Mouse (Mus musculus) CD4-positive, CD25-positive, alpha-beta regulatory T cell, adult 2 months (primary cell): ENCODE data around the gene Rp2.
"Not testable (repeated sequence)": the region's sequence is repeated elsewhere in the genome, so short reads cannot be mapped to it uniquely, and the experiment has no call there.

Experiments used
- DNase-seq: peaks from one replicate; pipeline ENCODE4 v3.0.0-alpha.2; 2012; ENCODE audit warnings: low read depth, low spot score

Rp2 gene

GRCm38 (mm10) chrX:20364391-20365365 is at the start of gene Rp2:
Rp2 (plus strand) TSS chrX:20364481.
- peak; percentile 90 for DNase-seq

DNA sequence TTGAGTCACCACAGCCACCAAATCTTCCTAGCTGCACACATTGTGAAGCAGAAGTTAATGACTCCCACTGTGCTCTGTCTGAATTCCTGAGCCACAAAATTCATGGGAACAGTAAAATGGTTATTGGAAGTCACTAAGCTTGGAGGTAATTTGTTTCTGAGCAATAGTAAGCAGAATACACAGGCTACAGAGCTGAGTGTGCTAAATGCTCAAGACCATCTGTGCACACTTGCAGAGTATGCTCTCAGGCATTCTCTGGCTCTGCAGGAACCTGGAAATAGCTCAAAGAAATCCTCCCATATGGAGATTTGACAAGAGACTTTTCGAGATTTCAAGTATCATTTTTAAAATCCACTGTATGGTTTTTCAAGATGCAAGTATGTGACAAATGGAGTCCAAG is 31.5 kb upstream of the Rp2 start:
- no peak for DNase-seq

- DNase-seq, result peak; percentile 71
Observed at GRCm38 (mm10) chrX:20335722-20336121, 28.6 kb upstream of the Rp2 start.

GRCm38 (mm10) chrX:20344980-20345379 is 19.3 kb upstream of the Rp2 start:
- DNase-seq, result no peak

- no peak for DNase-seq
Observed at GRCm38 (mm10) chrX:20346355-20346754, 17.9 kb upstream of the Rp2 start.

DNA sequence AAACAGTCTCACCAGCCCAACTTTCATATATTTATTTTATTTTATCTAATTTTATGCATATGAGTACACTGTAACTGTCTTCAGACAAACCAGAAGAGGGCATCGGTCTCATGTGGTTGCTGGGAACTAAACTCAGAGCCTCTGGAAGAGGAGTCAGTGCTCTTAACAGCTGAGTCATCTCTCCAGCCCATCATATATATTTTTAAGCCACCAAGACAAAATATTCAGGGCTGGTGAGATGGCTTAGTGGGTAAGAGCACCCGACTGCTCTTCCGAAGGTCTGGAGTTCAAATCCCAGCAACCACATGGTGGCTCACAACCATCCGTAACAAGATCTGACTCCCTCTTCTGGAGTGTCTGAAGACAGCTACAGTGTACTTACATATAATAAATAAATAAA is 14.0 kb upstream of the Rp2 start:
- not testable (repeated sequence) for DNase-seq

- DNase-seq, result no peak
Observed at GRCm38 (mm10) chrX:20355283-20355682, 9.0 kb upstream of the Rp2 start.

DNA sequence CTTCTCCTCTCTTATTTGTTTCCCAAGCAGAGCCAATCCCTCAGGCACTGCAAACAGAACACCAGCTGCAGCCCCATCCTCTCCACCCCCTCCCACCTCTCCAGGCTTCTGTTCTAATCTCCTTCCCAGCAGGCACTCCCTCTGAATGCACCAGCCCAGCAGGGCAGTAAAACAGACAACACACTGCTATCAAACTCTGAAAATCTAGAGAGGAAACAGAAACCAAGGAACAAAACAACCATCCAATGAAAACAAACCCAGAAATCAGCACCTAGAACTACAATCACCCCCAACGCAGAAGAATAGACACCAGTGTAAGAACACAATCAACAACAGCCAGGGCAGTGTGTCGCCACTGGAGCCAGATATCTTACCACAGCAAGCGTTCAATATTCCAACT is 8.0 kb upstream of the Rp2 start:
- no peak for DNase-seq

DNA sequence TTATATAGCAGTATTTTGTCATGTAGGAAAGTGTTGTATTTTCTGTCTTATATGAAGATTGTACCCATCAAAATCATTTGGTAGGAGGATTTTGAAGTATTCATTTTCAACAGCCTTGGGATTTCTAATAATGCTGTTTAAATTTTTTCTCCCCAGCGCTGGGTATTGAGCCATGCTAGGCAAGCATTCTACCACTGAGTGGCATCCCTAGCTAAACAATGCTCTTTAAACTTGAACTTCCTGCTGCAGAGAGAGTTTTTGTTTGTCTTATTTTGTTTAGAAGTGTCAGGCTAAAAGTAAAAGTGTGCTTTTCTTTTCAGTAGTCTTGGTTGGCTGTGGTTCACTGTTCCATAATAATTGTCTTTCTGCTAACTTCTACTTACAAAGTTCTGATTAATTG is 1.8 kb downstream of the Rp2 start:
- peak; percentile 27 for DNase-seq

GRCm38 (mm10) chrX:20379347-20380014 is 15.2 kb downstream of the Rp2 start:
- no peak for DNase-seq

GRCm38 (mm10) chrX:20382260-20382659 is 18.0 kb downstream of the Rp2 start:
- DNase-seq, result no peak

DNA sequence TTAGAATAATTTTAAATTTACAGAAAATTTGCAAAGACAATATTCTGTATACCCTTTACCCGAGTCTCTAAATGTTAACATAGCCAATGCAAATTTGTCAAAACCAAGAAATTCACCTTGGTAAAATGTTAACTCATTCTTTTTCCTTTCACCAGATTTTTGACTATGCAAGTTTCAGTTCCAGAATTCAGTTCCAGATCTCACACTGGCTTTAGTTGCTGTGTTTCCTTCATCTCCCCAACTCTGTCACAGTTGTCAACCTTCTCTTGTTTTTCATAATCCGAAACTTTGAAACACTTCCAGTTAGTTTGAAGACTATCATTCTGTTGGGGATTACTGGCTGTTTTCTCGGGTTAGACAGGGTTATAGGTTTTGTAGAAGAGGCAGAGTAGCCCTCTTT is 22.7 kb downstream of the Rp2 start:
- DNase-seq, result no peak

GRCm38 (mm10) chrX:20391964-20392363 is 27.7 kb downstream of the Rp2 start:
- not testable (repeated sequence) for DNase-seq

GRCm38 (mm10) chrX:20392942-20393341 is 28.7 kb downstream of the Rp2 start:
- no peak for DNase-seq

GRCm38 (mm10) chrX:20404068-20404467 is 39.8 kb downstream of the Rp2 start:
- DNase-seq, result peak; percentile 46

GRCm38 (mm10) chrX:20406909-20407308 is 42.6 kb downstream of the Rp2 start:
- DNase-seq, result no peak

DNA sequence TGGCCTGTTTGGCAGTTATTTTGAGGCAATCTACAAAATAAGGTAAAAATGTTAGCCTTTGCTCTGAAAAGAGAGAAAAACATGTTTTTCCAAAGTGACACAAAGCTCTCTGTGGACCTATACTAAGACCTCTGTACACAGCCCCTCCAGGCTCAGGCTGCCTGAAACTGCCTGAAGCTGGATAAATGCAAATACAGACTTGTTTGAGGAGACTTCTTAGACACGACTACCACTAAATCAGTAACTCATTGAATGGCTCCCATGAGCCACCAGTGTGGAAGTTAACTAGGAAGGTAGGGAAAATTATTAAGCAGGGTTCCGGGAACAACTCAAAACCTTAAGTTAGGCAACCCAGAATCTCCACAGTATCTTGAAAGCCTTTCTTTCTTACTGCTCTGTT is 43.4 kb downstream of the Rp2 start:
- DNase-seq, result no peak

GRCm38 (mm10) chrX:20411382-20411781 is 47.1 kb downstream of the Rp2 start:
- no peak for DNase-seq

DNA sequence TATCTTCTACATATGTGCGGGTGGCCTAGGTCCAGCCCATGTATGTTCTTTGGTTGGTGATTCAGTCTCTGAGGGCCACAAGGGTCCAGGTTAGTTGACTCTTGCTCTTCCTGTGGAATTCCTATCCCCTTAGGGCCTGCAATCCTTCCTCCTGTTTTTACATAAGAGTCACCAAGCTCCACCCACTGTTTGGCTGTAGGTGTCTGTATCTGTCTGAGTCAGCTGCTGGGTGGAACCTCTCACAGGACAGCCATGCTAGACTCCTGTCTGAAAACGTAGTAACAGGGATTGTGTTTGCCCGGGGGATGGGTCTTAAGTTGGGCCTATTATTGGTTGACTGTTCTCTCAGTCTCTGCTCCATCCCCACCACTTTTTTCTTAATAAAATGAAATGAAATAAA is 47.9 kb downstream of the Rp2 start:
- no peak for DNase-seq

GRCm38 (mm10) chrX:20414885-20415622 is 50.8 kb downstream of the Rp2 start:
- DNase-seq, result no peak

DNA sequence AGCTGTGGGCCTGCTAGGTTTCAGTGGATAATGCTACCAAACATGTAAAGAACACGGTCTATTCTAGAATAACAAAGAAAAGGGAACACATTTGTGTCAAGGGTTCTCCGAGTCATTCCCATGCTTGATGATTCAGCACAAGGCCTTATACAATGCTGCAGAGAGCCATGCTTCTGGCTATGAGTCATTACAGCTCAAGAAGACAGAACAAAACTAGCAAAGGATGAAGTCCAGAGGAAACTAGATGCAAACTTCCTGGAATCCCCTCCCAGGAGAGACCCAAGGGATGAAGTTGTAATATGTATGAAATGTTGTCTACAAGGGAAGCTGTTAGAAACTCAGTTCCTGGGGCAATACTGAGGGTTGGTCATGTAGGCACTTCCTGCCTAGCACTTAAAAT is 54.2 kb downstream of the Rp2 start:
- DNase-seq, result no peak

- no peak for DNase-seq
Observed at GRCm38 (mm10) chrX:20419536-20419935, 55.3 kb downstream of the Rp2 start.
